Mouse (Mus musculus) heart, postnatal 0 days (tissue): ENCODE data around the gene Gm10097. TPM values are rescaled to one million over a fixed set of nuclear protein-coding genes. Genes with fewer than 3 reads are reported as not detected.

Experiments used
- ATAC-seq: fragments of 200-750 bp; cut with Nextera tagmentation; 2 replicates; pipeline ENCODE4 v1.8.0; 2017; ENCODE audit warnings: low read depth, moderate number of reproducible peaks, moderate library complexity; ENCODE audit not compliant: insufficient read depth
- DNase-seq: peaks from one replicate; pipeline ENCODE4 v3.0.0-alpha.2; 2016; ENCODE audit warnings: low spot score
- H3K27ac ChIP-seq: fragments of 300-500 bp; sonication (generic); 2 replicates; pipeline ENCODE4 v1.5.1; 2014; ENCODE audit warnings: low read depth, mild to moderate bottlenecking
- H3K27me3 ChIP-seq: fragments of 300-500 bp; sonication (generic); 2 replicates; pipeline ENCODE4 v1.6.1; 2014; ENCODE audit warnings: low read length, mixed read lengths; ENCODE audit not compliant: control insufficient read depth, insufficient read depth
- H3K36me3 ChIP-seq: fragments of 300-500 bp; sonication (generic); replicated peaks from 2 replicates; pipeline ENCODE4 v1.6.1; 2014; ENCODE audit warnings: low read length, mixed read lengths; ENCODE audit not compliant: control insufficient read depth, insufficient read depth
- H3K4me1 ChIP-seq: fragments of 300-500 bp; sonication (generic); 2 replicates; pipeline ENCODE4 v1.6.1; 2014; ENCODE audit warnings: antibody characterized with exemption; ENCODE audit not compliant: control insufficient read depth, insufficient read depth
- H3K4me2 ChIP-seq: fragments of 300-500 bp; sonication (generic); 2 replicates; pipeline ENCODE4 v1.6.1; 2014; ENCODE audit warnings: low read depth, mild to moderate bottlenecking, low read length, moderate library complexity
- H3K4me3 ChIP-seq: fragments of 300-500 bp; sonication (generic); 2 replicates; pipeline ENCODE4 v1.5.1; 2014; ENCODE audit warnings: low read depth, low read length
- H3K9ac ChIP-seq: fragments of 300-500 bp; sonication (generic); replicated peaks from 2 replicates; pipeline ENCODE4 v1.6.1; 2014; ENCODE audit warnings: low read depth, low read length, mixed read lengths
- H3K9me3 ChIP-seq: fragments of 300-500 bp; sonication (generic); replicated peaks from 2 replicates; pipeline ENCODE4 v1.6.1; 2016; ENCODE audit warnings: low read length; ENCODE audit not compliant: control insufficient read depth
- CTCF ChIP-seq: IDR thresholded peaks from 2 replicates; pipeline ENCODE4 v1.5.1; 2016; ENCODE audit warnings: antibody characterized with exemption, control low read depth, low read depth
- EP300 ChIP-seq: IDR thresholded peaks from 2 replicates; pipeline ENCODE4 v1.6.1; 2016; ENCODE audit warnings: antibody characterized with exemption, low read depth
- WGBS: fragments of 180-500 bp; shearing (Covaris S2); extraction: QIAGEN DNeasy Blood & Tissue Kit; methylation state at CpG from one replicate; pipeline ENCODE4 v1.1.7; 2014; 5-methylcytosine and 5-hydroxymethylcytosine counted together
- polyA plus RNA-seq: library from polyadenylated mRNA; unstranded; fragments of >200 nt; fragmentation: Nextera tagmentation; extraction: Ambion mirVana; gene quantifications from 2 replicates; pipeline ENCODE4 v1.2.1, GENCODE M21; 2015
- total RNA-seq: library from RNA; depleted of rRNA; stranded (reverse); fragments of >200 nt; gene quantifications from 2 replicates; pipeline ENCODE4 v1.2.3, GENCODE M21; 2014; ENCODE audit warnings: low replicate concordance

The Gm10097 gene
- total and polyA plus RNA-seq, 2 experiments from 2014 or later, result 0.88 to 1.2 TPM

GRCm38 (mm10) chr10:5097754-5098137 lies 28.8 kb downstream of the Gm10097 start:
- Histone ChIP-seq H3K36me3 (peaks cover 40% of the 10 kb centered on the region), H3K9ac (no peak overlapping the region), H3K4me1 (no peaks in the 10 kb centered on the region), H3K4me3 (no peak overlapping the region), H3K27me3 (no peaks in the 10 kb centered on the region), H3K9me3 (no peaks in the 10 kb centered on the region), H3K4me2 (no peak overlapping the region), H3K27ac (no peak overlapping the region)
- TF ChIP-seq EP300 (no peak), CTCF (no peak)
- no peak for DNase-seq
- 59% methylated on average over 2 of the region's 2 CpGs for WGBS
- ATAC-seq, result no peak

DNA sequence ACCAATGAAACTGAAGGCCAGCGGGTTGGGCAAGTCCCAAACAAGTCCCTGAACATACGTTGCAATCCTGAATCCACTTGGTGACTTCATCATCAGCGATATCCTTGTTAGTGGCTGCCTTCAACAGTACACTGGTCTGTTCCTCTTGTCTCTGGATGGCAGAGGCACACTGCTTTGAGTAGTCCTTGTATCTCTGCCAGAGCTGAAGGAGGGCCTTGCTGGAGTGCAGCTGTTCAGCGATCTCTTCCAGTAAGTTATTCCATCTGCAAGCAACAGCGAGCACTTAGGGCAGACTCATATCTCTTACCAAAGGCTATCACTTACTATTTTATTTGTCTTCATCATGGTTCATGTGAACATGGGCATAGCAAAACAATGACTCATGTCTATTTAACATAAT lies 41.8 kb downstream of the Gm10097 start:
- no peaks in the 10 kb centered on the region for H3K4me1 ChIP-seq
- H3K9ac ChIP-seq, result no peak overlapping the region
- TF ChIP-seq EP300 (no peak), CTCF (no peak)
- DNase-seq, result no peak
- H3K36me3 ChIP-seq, result peaks cover 71% of the 10 kb centered on the region
- 67% methylated on average over 5 of the region's 5 CpGs for WGBS
- H3K4me2 ChIP-seq, result no peak overlapping the region
- no peaks in the 10 kb centered on the region for H3K27me3 ChIP-seq
- no peak overlapping the region for H3K4me3 ChIP-seq
- no peak overlapping the region for H3K27ac ChIP-seq
- no peak for ATAC-seq
- H3K9me3 ChIP-seq, result no peaks in the 10 kb centered on the region

GRCm38 (mm10) chr10:5116155-5116554 lies 47.2 kb downstream of the Gm10097 start:
- DNase-seq (no peak), ATAC-seq (no peak)
- Histone ChIP-seq H3K4me2 (no peak overlapping the region), H3K4me3 (no peak overlapping the region), H3K36me3 (peaks cover 69% of the 10 kb centered on the region), H3K27ac (no peak overlapping the region), H3K9me3 (no peaks in the 10 kb centered on the region), H3K27me3 (no peaks in the 10 kb centered on the region), H3K9ac (no peak overlapping the region), H3K4me1 (no peaks in the 10 kb centered on the region)
- 90% methylated on average over 5 of the region's 5 CpGs for WGBS
- TF ChIP-seq CTCF (no peak), EP300 (no peak)

DNA sequence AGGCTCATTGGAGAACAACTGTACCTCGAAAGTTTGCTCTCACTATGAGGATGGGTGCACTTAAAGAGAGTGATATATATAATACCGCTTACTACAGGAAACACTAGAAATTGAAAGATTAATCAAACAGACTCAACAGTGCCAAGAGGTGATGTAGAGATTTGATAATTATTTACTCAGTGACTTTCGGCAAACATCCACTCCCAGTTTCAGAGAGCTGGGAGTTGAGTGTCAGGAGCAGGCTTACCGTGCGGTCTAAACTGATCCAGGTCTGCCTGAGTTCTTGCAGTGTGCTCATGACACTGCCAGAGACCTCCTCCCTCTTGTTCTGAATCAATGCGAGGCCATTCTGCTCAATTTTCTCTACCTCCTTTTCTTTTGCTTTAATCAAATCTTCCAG lies 47.7 kb downstream of the Gm10097 start:
- Histone ChIP-seq H3K9me3 (no peaks in the 10 kb centered on the region), H3K27me3 (no peaks in the 10 kb centered on the region), H3K4me1 (no peaks in the 10 kb centered on the region), H3K9ac (no peak overlapping the region), H3K4me3 (no peak overlapping the region), H3K36me3 (peaks cover 69% of the 10 kb centered on the region), H3K4me2 (no peak overlapping the region), H3K27ac (no peak overlapping the region)
- WGBS, result 92% methylated on average over 6 of the region's 6 CpGs
- DNase-seq, result no peak
- no peak for ATAC-seq
- TF ChIP-seq CTCF (no peak), EP300 (no peak)
